Mouse (Mus musculus) left cerebral cortex, postnatal 4 days (tissue): ENCODE measurements around the gene Ak6. TPM values are rescaled to one million over a fixed set of nuclear protein-coding genes. Genes with fewer than 3 reads are reported as not detected.

Experiments used
- DNase-seq: peaks from one replicate; pipeline ENCODE4 v3.0.0-alpha.2; 2022
- intact Hi-C: fragments of 180-260 bp; cut with DNase I; formaldehyde crosslinking; loops from one replicate; pipeline ENCODE4 v1.15.1; 2025
- total RNA-seq, 2 experiments: library from RNA; stranded (reverse); gene quantifications; 2 replicates each; pipeline ENCODE4 v1.2.3; 2021

Gene Ak6
- total RNA-seq, 2 experiments from 2014 or later = 129 to 141 TPM

DNA sequence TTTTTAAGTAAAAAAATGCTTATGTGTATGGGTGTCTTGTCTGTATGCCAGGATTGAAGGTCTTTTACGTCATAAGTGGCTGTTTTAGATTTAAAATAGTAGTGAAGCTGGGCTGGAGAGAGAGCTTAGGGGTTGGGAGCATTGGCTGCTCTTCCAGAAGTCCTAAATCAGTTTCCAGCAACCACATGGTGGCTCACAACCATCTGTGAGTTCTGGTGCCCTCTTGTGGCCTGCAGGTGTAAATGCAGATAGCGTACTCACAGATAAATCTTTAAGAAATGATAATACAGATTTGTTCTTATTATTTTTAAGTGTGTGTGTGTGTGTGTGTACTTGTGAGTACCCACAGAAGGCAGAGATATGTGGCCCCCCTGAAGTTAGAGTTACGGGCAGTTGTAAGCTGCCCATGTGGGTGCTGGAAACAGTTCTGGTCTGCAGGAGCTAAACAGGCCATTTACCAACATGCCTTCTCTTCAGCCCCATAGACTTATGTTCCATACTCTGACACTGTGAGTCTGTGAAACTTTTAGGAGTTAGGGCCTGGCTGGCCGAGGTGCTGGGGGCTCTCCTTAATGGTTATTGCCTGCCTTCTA, 9.2 kb downstream of the Ak6 start:
- intact Hi-C loops = no loop called here
- peak; percentile 55 for DNase-seq

DNA sequence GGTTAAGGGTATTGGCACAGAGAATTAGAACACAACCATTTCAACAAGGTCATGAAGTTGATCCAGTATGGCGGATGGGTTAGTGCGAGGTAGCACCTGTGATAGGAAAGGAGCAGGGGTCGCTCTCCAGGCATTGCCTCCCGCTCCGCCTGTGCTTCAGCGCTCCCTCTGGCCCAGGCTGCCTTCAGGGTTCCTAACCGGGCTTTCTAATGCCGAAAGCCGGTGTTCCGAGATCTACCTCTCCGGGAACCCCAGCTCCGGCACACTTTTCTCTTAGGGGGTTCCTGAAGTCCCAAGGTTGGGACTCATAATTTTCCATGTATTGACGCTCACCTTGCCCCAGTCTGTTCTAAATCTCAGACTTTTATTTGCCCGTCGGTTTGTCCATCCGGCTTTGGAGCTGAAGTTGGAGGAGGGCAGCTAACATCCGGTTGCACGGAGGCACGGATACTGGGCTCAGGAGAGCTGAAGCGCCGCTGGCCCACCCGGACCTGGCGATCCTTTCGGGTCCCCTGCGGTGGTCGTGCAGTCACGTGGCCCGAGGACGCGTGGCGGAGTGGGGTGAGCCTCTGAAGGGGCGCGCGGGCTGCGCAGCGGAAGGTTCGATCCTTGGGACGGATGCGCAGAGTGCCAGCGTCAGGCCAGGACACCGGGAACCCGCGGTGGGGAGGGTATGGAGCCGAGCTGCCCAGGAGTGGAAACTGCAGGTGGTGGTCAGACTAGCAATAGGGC, 18.7 kb downstream of the Ak6 start, which contains the start of gene Ccdc125:
TSS of gene Ccdc125 (plus strand) at position 427 of the 732 bp plus-strand sequence.
- DNase-seq = peak; percentile 21
- intact Hi-C loops = no loop called here

DNA sequence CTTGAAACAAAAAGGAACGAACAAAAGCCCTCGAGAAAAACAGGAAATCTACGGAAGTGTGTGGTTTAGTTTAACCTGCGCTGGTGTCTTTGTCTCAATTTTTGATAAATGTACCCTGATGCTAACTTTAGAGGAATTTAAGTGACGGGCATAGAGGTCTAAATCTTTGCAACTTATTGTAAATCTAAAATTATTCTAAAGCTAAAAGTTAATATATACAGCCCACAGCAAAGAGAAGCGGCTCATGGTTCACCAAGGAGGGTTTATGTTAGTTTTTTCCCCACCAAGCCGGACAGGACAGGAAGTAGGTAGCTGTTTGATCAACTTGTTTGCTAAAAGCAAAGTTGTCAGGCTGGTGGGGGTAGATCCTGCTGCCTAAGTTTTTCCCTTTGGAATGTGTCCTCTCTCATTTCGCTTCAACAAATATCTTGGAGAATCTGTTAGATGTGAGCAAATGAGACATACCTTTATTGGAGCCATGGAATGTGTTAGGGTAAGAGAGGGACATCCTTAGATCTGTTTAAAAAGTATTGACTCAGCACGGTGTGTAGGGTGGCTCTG, 19.5 kb downstream of the Ak6 start:
- intact Hi-C loops = no loop called here
- DNase-seq = no peak

DNA sequence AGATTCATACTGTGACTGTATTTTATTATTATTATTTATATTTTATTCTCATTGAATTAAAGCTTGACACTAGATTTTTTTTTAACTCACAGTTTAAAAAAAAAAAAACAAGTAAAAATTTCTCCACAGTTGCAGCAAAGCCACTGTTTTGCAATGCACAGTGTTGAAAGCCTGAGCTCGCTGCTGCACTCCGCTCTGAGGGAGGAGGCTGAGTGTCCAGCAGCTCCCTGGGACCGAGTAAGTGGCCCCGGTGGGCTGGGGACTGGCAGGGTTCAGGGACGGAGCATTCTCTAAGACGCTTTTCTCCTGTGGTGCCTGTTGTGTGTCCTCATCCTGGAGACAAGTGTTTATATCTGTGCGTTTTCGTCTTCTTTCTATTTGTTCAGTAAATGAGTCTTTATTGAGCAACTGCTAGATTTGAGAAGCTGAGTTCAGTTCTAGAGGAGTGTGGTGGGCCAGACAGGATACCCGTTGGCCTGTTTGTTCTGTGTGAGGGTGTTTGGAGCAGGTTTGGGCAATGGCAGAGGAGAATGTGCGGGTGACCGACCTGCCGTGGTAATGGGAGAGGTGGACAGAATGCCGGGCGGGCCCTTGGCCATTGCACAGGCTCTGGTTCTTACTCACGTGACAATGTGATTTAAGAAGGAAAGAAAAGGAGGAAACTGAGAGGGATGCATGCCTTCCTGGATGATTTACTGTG, 25.3 kb downstream of the Ak6 start:
- intact Hi-C loops = no loop called here
- DNase-seq = no peak

DNA sequence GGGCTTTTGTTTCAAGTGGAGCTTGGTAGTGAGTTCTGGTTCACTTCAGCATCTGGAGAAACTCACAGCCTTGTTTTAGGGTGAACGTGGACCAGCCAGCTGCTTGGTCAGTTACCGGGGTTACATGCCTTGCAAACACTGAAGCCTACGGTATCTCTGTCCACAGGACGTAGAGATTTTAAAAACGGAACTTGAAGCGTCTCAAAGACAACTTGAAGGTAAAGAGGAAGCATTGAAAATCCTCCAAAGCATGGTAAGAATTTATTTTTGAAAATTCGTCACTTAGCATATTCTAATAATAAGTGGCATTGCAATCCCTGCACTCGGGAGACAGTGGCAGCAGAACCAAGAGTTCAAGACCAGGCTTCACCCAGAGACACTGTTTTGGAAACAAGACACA, 30.8 kb downstream of the Ak6 start:
- intact Hi-C loops = no loop called here

DNA sequence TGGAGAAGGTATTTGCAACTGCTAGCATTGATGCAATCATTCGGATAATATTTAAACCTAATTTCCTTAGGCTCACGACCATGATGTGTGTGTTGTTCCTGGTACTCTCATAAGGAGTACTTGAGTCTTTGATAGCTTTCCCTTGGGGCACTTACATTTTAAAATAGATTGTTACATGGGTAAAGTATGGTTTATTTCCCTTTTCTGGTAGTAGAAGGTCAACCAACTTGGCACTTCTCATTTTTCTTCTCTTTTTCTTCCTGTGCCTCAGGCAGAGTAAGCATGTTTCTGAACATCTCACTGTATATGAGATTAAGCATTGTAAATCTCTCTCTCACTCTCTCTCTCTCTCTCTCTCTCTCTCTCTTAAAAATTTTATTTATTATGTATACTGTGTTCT, 32.1 kb downstream of the Ak6 start:
- no peak for DNase-seq
- intact Hi-C loops = no loop called here

More for the DNA sequence above, 30.8 kb downstream of the Ak6 start:
- DNase-seq = no peak

DNA sequence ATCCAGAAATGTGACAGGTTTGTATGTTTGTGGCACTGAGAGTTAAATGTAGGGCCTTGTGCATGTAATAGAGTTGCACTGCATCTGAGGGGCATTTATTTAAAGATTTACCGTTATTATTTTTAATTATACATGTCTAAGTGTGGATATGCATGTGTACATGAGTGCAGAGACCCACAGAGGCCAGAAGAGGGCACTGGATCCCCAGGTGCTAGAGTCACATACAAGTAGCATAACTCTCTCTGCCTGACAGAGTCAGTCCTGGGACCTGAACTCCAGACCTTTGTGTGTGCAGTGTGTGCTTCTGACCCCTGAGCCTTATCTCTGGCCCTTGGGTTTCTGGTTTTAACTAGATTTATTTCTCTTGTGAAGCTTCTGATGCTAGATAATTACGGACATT, 33.6 kb downstream of the Ak6 start:
- intact Hi-C loops = no loop called here
- DNase-seq = no peak

DNA sequence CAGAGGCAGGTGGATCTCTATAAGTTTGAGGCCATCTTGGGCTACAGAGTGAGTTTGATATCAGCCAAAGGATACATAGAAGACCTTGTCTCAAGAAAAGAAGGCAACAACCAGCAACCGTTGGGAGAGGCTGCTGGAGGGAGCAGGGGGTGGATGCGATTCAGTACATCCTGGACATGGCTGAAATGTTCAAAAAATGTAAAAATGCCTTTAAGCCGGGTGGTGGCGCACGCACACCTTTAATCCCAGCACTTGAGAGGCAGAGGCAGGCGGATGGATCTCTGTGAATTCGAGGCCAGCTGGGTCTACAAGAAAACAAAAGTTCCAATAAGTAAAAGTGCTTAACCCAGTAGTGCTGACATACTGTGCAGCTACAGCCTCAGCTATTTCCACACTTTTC, 36.7 kb downstream of the Ak6 start:
- intact Hi-C loops = no loop called here
- DNase-seq = no peak

DNA sequence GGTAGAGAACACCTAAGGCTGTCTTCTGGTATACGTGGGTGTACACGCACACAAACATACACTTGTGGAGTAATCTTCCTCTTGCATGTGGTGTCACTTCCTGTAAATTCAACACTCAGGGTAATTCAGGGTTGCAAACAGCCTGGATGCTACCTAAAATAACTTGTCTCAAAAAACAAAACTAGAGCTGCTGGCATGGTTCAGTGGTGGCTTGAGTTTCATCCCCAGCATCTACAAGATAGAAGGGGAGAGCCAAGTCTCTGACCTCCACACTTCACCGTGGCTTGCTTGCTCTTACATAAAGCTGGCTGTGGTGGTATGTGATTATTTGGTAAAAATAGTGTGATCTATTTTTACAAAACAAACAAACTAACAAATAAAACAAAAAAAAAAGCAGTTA, 46.8 kb downstream of the Ak6 start:
- no peak for DNase-seq
- intact Hi-C loops = no loop called here

DNA sequence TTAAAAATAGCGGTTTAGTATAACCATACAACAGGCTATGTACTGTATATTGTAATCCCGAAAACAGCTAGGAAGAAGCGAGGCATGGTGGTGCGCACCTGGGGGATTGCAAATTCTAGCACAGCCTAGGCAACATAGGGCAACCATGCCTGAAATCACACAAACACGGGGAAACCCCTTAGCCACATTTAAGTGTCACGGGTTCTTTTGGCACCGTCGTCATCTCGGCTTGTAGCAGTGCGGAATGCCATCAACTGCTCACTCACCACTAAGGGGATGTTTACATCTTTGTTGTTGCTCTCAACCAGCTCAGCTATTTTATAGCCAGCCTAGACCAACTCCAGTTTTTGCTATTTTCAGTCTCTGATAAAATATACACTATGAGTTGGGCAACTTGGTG, 48.1 kb downstream of the Ak6 start:
- no peak for DNase-seq
- intact Hi-C loops = no loop called here

DNA sequence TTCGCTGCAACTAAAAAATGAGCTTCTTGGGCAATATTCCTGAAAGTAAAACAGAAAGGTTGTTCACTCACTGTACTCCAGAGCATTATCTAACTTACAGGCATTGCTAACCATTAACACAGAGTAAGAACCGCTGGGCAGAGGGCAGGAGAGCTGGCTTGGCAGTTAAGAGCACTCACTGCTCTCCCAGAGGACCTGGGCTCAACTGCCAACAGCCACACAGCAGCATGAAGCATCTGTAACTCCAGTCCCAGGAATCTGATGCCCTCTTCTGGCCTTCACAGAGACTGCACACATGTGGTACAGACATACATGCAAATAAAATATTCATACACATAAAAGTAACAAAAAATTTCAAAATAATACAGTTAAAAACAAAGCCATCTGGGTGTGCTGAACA, 52.7 kb downstream of the Ak6 start:
- DNase-seq = no peak
- intact Hi-C loops = loop anchor here (10.0 kb wide), 1 partner anchor 649 kb away; no protein-coding TSS in a partner anchor

DNA sequence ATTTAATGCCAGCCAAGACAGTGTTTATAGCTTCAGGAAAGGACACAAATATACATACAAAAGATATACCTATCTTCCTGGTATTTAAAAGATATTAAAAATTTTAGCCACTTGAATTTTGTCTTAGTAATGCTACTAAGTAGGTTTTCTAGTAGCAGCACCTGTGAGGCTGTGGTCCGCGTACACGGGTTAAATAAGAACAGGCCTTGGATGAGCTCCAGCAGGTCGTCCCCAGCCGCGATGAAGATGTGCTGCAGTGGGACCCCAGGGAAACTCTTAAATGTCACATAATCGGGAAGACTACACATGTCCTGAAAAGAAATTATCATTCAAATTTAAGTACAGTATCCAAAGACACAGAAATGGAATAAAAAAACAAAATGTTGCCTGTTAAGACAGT, 55.4 kb downstream of the Ak6 start:
- DNase-seq = no peak
- intact Hi-C loops = loop anchor here (10.0 kb wide), 1 partner anchor 651 kb away; no protein-coding TSS in a partner anchor

DNA sequence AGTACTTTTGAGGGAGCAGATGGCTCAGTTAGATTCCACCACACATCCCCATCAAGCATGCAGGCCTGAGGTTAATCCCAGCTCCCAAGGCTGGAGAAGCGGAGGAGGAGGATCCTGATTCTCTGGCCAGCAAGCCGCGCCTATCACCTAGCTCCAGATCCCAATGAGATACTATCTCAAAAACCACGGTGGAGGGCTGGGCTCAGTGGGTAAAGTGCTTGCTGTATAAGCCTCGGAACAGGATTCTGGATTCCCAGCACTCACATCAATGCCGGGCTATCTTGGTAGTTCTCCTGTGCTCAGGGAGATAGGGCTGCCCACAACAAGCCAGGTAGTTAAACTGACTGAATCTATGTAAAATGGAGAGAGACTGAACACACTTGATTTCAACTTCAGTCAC, 64.7 kb downstream of the Ak6 start:
- DNase-seq = no peak
- intact Hi-C loops = loop anchor here (10.0 kb wide), 1 partner anchor 231 kb away; no protein-coding TSS in a partner anchor

Other genes with a start within 250 kb of the Ak6 start
- gene Naip1, start 198.1 kb upstream of the Ak6 start, total RNA-seq = under 1 TPM; 0.18 to 0.24 TPM
- gene Gtf2h2, start 158.4 kb upstream of the Ak6 start, total RNA-seq = 10 to 100 TPM; 41.0 to 52.8 TPM
- 1 to 10 TPM; 7.9 to 8.8 TPM for gene Ocln, start 98.3 kb upstream of the Ak6 start, total RNA-seq
- 1 to 10 TPM; 1.6 to 2.0 TPM for gene Marveld2, start 34.0 kb upstream of the Ak6 start, total RNA-seq
- 10 to 100 TPM; 15.3 to 16.0 TPM for gene Rad17, start 72 bp downstream of the Ak6 start, total RNA-seq
- 10 to 100 TPM; 22.9 to 31.8 TPM for gene Taf9, start 600 bp downstream of the Ak6 start, total RNA-seq
- under 1 TPM; 0.86 to 0.93 TPM for gene Ccdc125, start 18.7 kb downstream of the Ak6 start, total RNA-seq
- 10 to 100 TPM; 37.8 to 39.9 TPM for gene Cdk7, start 80.0 kb downstream of the Ak6 start, total RNA-seq
- 10 to 100 TPM; 51.0 to 54.5 TPM for gene Mrps36, start 93.7 kb downstream of the Ak6 start, total RNA-seq
- gene Cenph, start 124.9 kb downstream of the Ak6 start, total RNA-seq = 1 to 10 TPM; 3.9 to 4.1 TPM
- 1 to 10 TPM; 8.3 to 8.9 TPM for gene Ccnb1, start 135.6 kb downstream of the Ak6 start, total RNA-seq
- 10 to 100 TPM; 35.6 to 39.2 TPM for gene Slc30a5, start 182.4 kb downstream of the Ak6 start, total RNA-seq